Mouse (Mus musculus) lung, postnatal 0 days (tissue): Measurements from ENCODE around the gene Olfr9. TPM values are rescaled to one million over a fixed set of nuclear protein-coding genes. Genes with fewer than 3 reads are reported as not detected.

Source experiments
- ATAC-seq: fragments of 200-750 bp; cut with Nextera tagmentation; 2 replicates; pipeline ENCODE4 v1.8.0; 2017; ENCODE audit warnings: moderate library complexity
- DNase-seq: peaks from one replicate; pipeline ENCODE4 v3.0.0-alpha.2; 2016; ENCODE audit warnings: low spot score
- H3K27ac ChIP-seq: fragments of 300-500 bp; sonication (generic); 2 replicates; pipeline ENCODE4 v1.5.1; 2014; ENCODE audit warnings: antibody characterized with exemption, mild to moderate bottlenecking, low read length, mixed read lengths
- H3K27me3 ChIP-seq: fragments of 300-500 bp; sonication (generic); replicated peaks from 2 replicates; pipeline ENCODE4 v1.6.1; 2014; ENCODE audit warnings: low read length, mixed read lengths; ENCODE audit not compliant: insufficient read depth
- H3K36me3 ChIP-seq: fragments of 300-500 bp; sonication (generic); 2 replicates; pipeline ENCODE4 v1.6.1; 2014; ENCODE audit warnings: low read length, mixed read lengths; ENCODE audit not compliant: insufficient read depth
- H3K4me1 ChIP-seq: fragments of 300-500 bp; sonication (generic); 2 replicates; pipeline ENCODE4 v1.6.1; 2014; ENCODE audit warnings: antibody characterized with exemption, low read depth, low read length, mixed read lengths; ENCODE audit not compliant: insufficient read depth
- H3K4me2 ChIP-seq: fragments of 300-500 bp; sonication (generic); replicated peaks from 2 replicates; pipeline ENCODE4 v1.6.1; 2014; ENCODE audit warnings: low read depth, mild to moderate bottlenecking, low read length, moderate library complexity, mixed read lengths
- H3K4me3 ChIP-seq: fragments of 300-500 bp; sonication (generic); 2 replicates; pipeline ENCODE4 v1.5.1; 2014; ENCODE audit warnings: low read depth, low read length
- H3K9ac ChIP-seq: fragments of 300-500 bp; sonication (generic); replicated peaks from 2 replicates; pipeline ENCODE4 v1.6.1; 2014; ENCODE audit warnings: low read depth, mild to moderate bottlenecking
- H3K9me3 ChIP-seq: fragments of 300-500 bp; sonication (generic); 2 replicates; pipeline ENCODE4 v1.6.1; 2016; ENCODE audit warnings: low read length, mixed read lengths
- CTCF ChIP-seq: IDR thresholded peaks from 2 replicates; pipeline ENCODE4 v1.5.1; 2016; ENCODE audit warnings: antibody characterized with exemption, mild to moderate bottlenecking
- EP300 ChIP-seq: IDR thresholded peaks from 2 replicates; pipeline ENCODE4 v1.6.1; 2016; ENCODE audit warnings: antibody characterized with exemption, mild to moderate bottlenecking, control low read depth
- WGBS: fragments of 180-500 bp; shearing (Covaris S2); extraction: QIAGEN DNeasy Blood & Tissue Kit; methylation state at CpG from one replicate; pipeline ENCODE4 v1.1.7; 2014; 5-methylcytosine and 5-hydroxymethylcytosine counted together
- polyA plus RNA-seq: library from polyadenylated mRNA; unstranded; fragments of >200 nt; fragmentation: Nextera tagmentation; extraction: Ambion mirVana; gene quantifications from 2 replicates; pipeline ENCODE4 v1.2.1, GENCODE M21; 2015

The Olfr9 gene
- polyA plus RNA-seq, 1 experiment from 2014 or later = not detected

- no peak for ATAC-seq
- H3K9me3 ChIP-seq = no peaks in the 10 kb centered on the region
Observed at GRCm38 (mm10) chr10:129023319-129023718, 34.1 kb downstream of the Olfr9 start.

DNA sequence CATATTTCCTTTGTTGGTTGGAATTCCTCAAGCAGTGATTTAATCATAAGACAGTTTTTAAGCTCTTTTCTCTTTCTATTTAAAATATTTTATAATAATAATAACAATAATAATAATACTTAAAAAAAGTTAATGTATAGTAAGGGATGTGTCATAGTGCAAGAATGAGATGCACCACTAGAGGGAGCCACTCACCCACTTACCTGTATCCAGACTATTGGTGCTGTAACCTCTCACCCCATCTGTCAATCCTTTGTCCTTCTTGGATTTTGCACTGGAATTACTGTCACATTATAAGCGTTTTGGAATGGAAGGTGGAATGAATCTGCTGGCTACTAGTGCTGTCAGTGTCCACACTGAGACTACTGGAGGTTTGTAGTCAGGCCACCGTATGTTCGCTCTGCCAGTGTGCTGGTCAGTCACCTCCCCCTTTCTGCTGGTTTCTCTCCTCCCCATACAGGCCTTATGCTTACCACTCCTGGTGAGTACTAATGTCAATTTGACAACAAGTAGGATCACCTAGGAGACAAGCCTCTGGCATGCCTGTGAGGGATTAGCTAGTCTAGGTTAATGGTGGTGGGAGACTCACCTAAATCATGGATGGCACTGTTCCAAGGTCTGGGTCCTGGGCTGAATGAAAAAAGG, 36.9 kb downstream of the Olfr9 start:
- 57% methylated on average over 3 of the region's 3 CpGs for WGBS

More at GRCm38 (mm10) chr10:129023319-129023718, 34.1 kb downstream of the Olfr9 start:
- H3K4me2 ChIP-seq = no peak overlapping the region
- no peak overlapping the region for H3K27ac ChIP-seq
- DNase-seq = no peak
- H3K27me3 ChIP-seq = no peaks in the 10 kb centered on the region
- H3K9ac ChIP-seq = no peak overlapping the region
- H3K36me3 ChIP-seq = no peaks in the 10 kb centered on the region
- no peak overlapping the region for H3K4me3 ChIP-seq
- no peaks in the 10 kb centered on the region for H3K4me1 ChIP-seq
- TF ChIP-seq EP300 = no peak
- no peak for TF ChIP-seq CTCF

GRCm38 (mm10) chr10:129028343-129028742, 39.1 kb downstream of the Olfr9 start:
- H3K27ac ChIP-seq = no peak overlapping the region
- H3K27me3 ChIP-seq = no peaks in the 10 kb centered on the region
- 78% methylated on average over 2 of the region's 2 CpGs for whole genome bisulfite sequencing
- TF ChIP-seq CTCF (no peak), EP300 (no peak)
- H3K36me3 ChIP-seq = no peaks in the 10 kb centered on the region
- no peak overlapping the region for H3K9ac ChIP-seq
- ATAC-seq (no peak), DNase-seq (no peak)
- no peaks in the 10 kb centered on the region for H3K4me1 ChIP-seq
- no peak overlapping the region for H3K4me3 ChIP-seq
- H3K9me3 ChIP-seq = no peaks in the 10 kb centered on the region
- no peak overlapping the region for H3K4me2 ChIP-seq

More for the DNA sequence above, 36.9 kb downstream of the Olfr9 start:
- Histone ChIP-seq H3K9me3 (no peaks in the 10 kb centered on the region), H3K4me2 (no peak overlapping the region), H3K27me3 (no peaks in the 10 kb centered on the region), H3K4me1 (no peaks in the 10 kb centered on the region), H3K4me3 (no peak overlapping the region), H3K27ac (no peak overlapping the region), H3K9ac (no peak overlapping the region), H3K36me3 (no peaks in the 10 kb centered on the region)
- TF ChIP-seq EP300 = no peak
- peak; percentile 64 for TF ChIP-seq CTCF
- ATAC-seq = no peak
- peak; percentile 40 for DNase-seq

- TF ChIP-seq CTCF (no peak), EP300 (no peak)
- ATAC-seq = no peak
- H3K36me3 ChIP-seq = no peaks in the 10 kb centered on the region
- no peak within 1 kb of the TSS for H3K9ac ChIP-seq
- H3K27ac ChIP-seq = no peak within 1 kb of the TSS
- WGBS = 71% methylated on average over 3 of the region's 3 CpGs
- no peaks in the 10 kb centered on the region for H3K9me3 ChIP-seq
- H3K4me1 ChIP-seq = no peaks in the 10 kb centered on the region
- H3K4me2 ChIP-seq = no peak within 1 kb of the TSS
- DNase-seq = no peak
- H3K27me3 ChIP-seq = no peaks in the 10 kb centered on the region
- H3K4me3 ChIP-seq = no peak within 1 kb of the TSS
Observed at GRCm38 (mm10) chr10:129039796-129040195, 50.6 kb downstream of the Olfr9 start, which contains the start of gene Olfr764-ps1. TSS of gene Olfr764-ps1 (minus strand) at chr10:129039896.

Other genes with a start within 250 kb of the Olfr9 start
- 16.8 and 17.9 TPM in 2 replicates for gene Dgka, start 244.6 kb upstream of the Olfr9 start, polyA plus RNA-seq
- 23.4 and 24.9 TPM in 2 replicates for gene Pym1, start 241.5 kb upstream of the Olfr9 start, polyA plus RNA-seq
- 8.2 and 9.8 TPM in 2 replicates for gene Mmp19, start 198.5 kb upstream of the Olfr9 start, polyA plus RNA-seq
- 44.0 and 51.9 TPM in 2 replicates for gene Dnajc14, start 185.4 kb upstream of the Olfr9 start, polyA plus RNA-seq
- 13.6 and 13.8 TPM in 2 replicates for gene Tmem198b, start 185.1 kb upstream of the Olfr9 start, polyA plus RNA-seq
- 113 and 119 TPM in 2 replicates for gene Sarnp, start 172.1 kb upstream of the Olfr9 start, polyA plus RNA-seq
- gene Ormdl2, start 167.8 kb upstream of the Olfr9 start, polyA plus RNA-seq = 59.8 and 62.1 TPM in 2 replicates
- gene Gdf11, start 97.7 kb upstream of the Olfr9 start, polyA plus RNA-seq = 1.6 and 2.1 TPM in 2 replicates
- gene Cd63, start 88.4 kb upstream of the Olfr9 start, polyA plus RNA-seq = 761 and 764 TPM in 2 replicates
- gene Rdh5, start 66.5 kb upstream of the Olfr9 start, polyA plus RNA-seq = 13.2 and 16.7 TPM in 2 replicates
- 228 and 243 TPM in 2 replicates for gene Bloc1s1, start 65.4 kb upstream of the Olfr9 start, polyA plus RNA-seq
- 14.6 and 20.7 TPM in 2 replicates for gene Itga7, start 55.6 kb upstream of the Olfr9 start, polyA plus RNA-seq
- 0.10 and 0.33 TPM in 2 replicates for gene Mettl7b, start 28.4 kb upstream of the Olfr9 start, polyA plus RNA-seq
- not detected in 2 replicates for gene Olfr763, start 21.4 kb downstream of the Olfr9 start, polyA plus RNA-seq
- not detected in 2 replicates for gene Olfr764-ps1, start 50.5 kb downstream of the Olfr9 start, polyA plus RNA-seq
- not detected in 2 replicates for gene Olfr765, start 60.6 kb downstream of the Olfr9 start, polyA plus RNA-seq
- not detected in 2 replicates for gene Olfr766-ps1, start 79.5 kb downstream of the Olfr9 start, polyA plus RNA-seq
- gene Olfr767, start 93.5 kb downstream of the Olfr9 start, polyA plus RNA-seq = not detected in 2 replicates
- gene Olfr768, start 109.9 kb downstream of the Olfr9 start, polyA plus RNA-seq = not detected in 2 replicates
- gene Olfr769, start 128.4 kb downstream of the Olfr9 start, polyA plus RNA-seq = not detected in 2 replicates
- gene Olfr770, start 149.6 kb downstream of the Olfr9 start, polyA plus RNA-seq = not detected in 2 replicates
- not detected in 2 replicates for gene Olfr771, start 175.3 kb downstream of the Olfr9 start, polyA plus RNA-seq
- not detected in 2 replicates for gene Olfr772, start 188.5 kb downstream of the Olfr9 start, polyA plus RNA-seq
- gene Olfr773, start 198.0 kb downstream of the Olfr9 start, polyA plus RNA-seq = not detected in 2 replicates
- gene Olfr774, start 246.8 kb downstream of the Olfr9 start, polyA plus RNA-seq = not detected in 2 replicates